In the genomic region with DNA sequence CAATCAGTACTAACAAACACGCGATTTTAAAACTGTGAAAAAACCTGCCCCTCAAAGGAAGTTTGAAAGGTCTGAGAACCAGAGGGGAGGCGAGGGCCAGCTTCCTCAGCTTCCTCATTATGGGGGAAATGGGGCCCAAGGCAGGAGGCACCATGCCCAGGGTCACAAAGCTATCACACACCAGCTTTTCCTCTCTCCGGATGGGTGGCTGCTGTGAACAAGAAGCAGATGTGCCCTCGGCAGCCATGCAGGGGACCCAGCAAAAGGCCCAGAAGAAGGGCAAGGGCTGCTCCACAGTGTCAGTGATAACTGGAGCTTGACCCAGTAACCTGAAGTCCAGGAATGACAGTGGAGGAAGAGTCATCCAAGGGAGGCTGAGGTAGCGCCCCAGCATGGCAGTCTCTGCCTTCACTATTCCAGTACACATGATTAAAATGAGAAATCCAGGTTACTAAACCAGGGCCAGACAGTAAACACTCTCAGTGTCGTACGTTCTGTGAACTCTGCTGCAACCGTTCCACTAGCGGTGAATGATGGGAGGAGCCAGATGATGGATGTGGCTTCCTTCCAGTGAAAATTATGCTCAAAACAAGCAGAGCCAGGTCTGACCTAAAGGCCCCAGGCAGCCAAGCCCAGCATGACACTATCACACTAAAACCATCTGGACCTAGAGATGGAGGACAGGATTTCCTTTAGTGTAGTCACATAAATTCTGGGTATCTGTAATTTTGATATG, we compare ENCODE assay signal across 8 mouse cellular contexts. TPM values are rescaled to one million over a fixed set of nuclear protein-coding genes. Genes with fewer than 3 reads are reported as not detected.
DNase-seq lines count a peak whose midpoint lies in the region; ATAC-seq lines count a peak whose summit lies in the region.

No protein-coding gene starts in this region.

- H3K27me3 ChIP-seq in heart, embryonic 12.5 days (replicated peaks), result no peaks in the 10 kb centered on the region
- no peaks in the 10 kb centered on the region for H3K27me3 ChIP-seq in heart, embryonic 11.5 days (ENCODE audit: control insufficient read depth, insufficient read depth, low read length)
- H3K27me3 ChIP-seq in heart, embryonic 16.5 days (ENCODE audit: control insufficient read depth, insufficient read depth, low read length), result no peaks in the 10 kb centered on the region
- H3K27me3 ChIP-seq in limb, embryonic 13.5 days, result no peaks in the 10 kb centered on the region
- no peaks in the 10 kb centered on the region for H3K27me3 ChIP-seq in neural tube, embryonic 12.5 days (replicated peaks)

- DNase-seq in MN1 (ENCODE audit: low spot score), result no peak
- no peak for DNase-seq in ovary, postnatal 10 days (ENCODE audit: low spot score)

- 0 out of 2 replicates have a peak, but pooled peaks have one; percentile 15 for ATAC-seq in heart, embryonic 12.5 days (ENCODE audit: insufficient number of reproducible peaks, low FRiP score)
- ATAC-seq in heart, embryonic 11.5 days (replicated peaks; ENCODE audit: insufficient number of reproducible peaks, low FRiP score, low TSS enrichment), result no peak
- ATAC-seq in activated CD4-positive, CD25-positive, alpha-beta regulatory T cell, adult 4 months, result peak; percentile 32
- peak; percentile 34; the same call in 1 of the 2 replicates for ATAC-seq in heart, embryonic 16.5 days (replicated peaks; ENCODE audit: extremely low read depth, insufficient read depth, low FRiP score)
- ATAC-seq in limb, embryonic 13.5 days (ENCODE audit: low FRiP score, low read depth), result 0 out of 2 replicates have a peak, but pooled peaks have one; percentile 44
- 0 out of 2 replicates have a peak, but pooled peaks have one; percentile 13 for ATAC-seq in neural tube, embryonic 12.5 days (ENCODE audit: low FRiP score, low read depth)

- 0 out of 2 replicates have a peak overlapping the region, but pooled peaks have one; percentile 17 for H3K27ac ChIP-seq in heart, embryonic 12.5 days (ENCODE audit: poor library complexity, severe bottlenecking)
- no peak overlapping the region for H3K27ac ChIP-seq in heart, embryonic 11.5 days (ENCODE audit: low read depth, low read length)
- H3K27ac ChIP-seq in heart, embryonic 16.5 days (ENCODE audit: low read length), result peak overlapping the region; percentile 73
- peak overlapping the region; percentile 39; the same call in 1 of the 2 replicates for H3K27ac ChIP-seq in limb, embryonic 13.5 days
- H3K27ac ChIP-seq in neural tube, embryonic 12.5 days, result no peak overlapping the region

- H3K4me1 ChIP-seq in heart, embryonic 12.5 days (replicated peaks), result peaks cover 44% of the 10 kb centered on the region
- peaks cover 17% of the 10 kb centered on the region for H3K4me1 ChIP-seq in heart, embryonic 11.5 days (ENCODE audit: control insufficient read depth, insufficient read depth, low read length)
- peaks cover 22% of the 10 kb centered on the region for H3K4me1 ChIP-seq in heart, embryonic 16.5 days (ENCODE audit: control insufficient read depth, insufficient read depth, low read length)
- peaks cover 30% of the 10 kb centered on the region for H3K4me1 ChIP-seq in limb, embryonic 13.5 days
- peaks cover 24% of the 10 kb centered on the region for H3K4me1 ChIP-seq in neural tube, embryonic 12.5 days

- no peaks in the 10 kb centered on the region for H3K36me3 ChIP-seq in heart, embryonic 12.5 days
- H3K36me3 ChIP-seq in heart, embryonic 11.5 days (ENCODE audit: control insufficient read depth, insufficient read depth, low read length), result no peaks in the 10 kb centered on the region; the same call in 1 of the 2 replicates
- H3K36me3 ChIP-seq in heart, embryonic 16.5 days (ENCODE audit: control insufficient read depth, insufficient read depth), result no peaks in the 10 kb centered on the region; the same call in 1 of the 2 replicates
- H3K36me3 ChIP-seq in limb, embryonic 13.5 days, result peaks cover 8% of the 10 kb centered on the region; the same call in 1 of the 2 replicates
- H3K36me3 ChIP-seq in neural tube, embryonic 12.5 days, result no peaks in the 10 kb centered on the region; the same call in 1 of the 2 replicates

- H3K9ac ChIP-seq in heart, embryonic 12.5 days, result no peak overlapping the region
- H3K9ac ChIP-seq in heart, embryonic 11.5 days (ENCODE audit: low read depth, low read length), result no peak overlapping the region
- H3K9ac ChIP-seq in heart, embryonic 16.5 days (ENCODE audit: low read length), result no peak overlapping the region
- H3K9ac ChIP-seq in limb, embryonic 13.5 days, result no peak overlapping the region
- H3K9ac ChIP-seq in neural tube, embryonic 12.5 days, result no peak overlapping the region

- H3K4me3 ChIP-seq in heart, embryonic 12.5 days, result no peak overlapping the region
- no peak overlapping the region for H3K4me3 ChIP-seq in heart, embryonic 11.5 days (ENCODE audit: low read depth, low read length)
- H3K4me3 ChIP-seq in heart, embryonic 16.5 days (ENCODE audit: low read length), result no peak overlapping the region
- H3K4me3 ChIP-seq in limb, embryonic 13.5 days, result no peak overlapping the region
- H3K4me3 ChIP-seq in neural tube, embryonic 12.5 days, result no peak overlapping the region

- WGBS in heart, embryonic 12.5 days, result 44% methylated on average over 10 of the region's 10 CpGs
- 54% methylated on average over 10 of the region's 10 CpGs for WGBS in heart, embryonic 11.5 days (ENCODE audit: insufficient replicate concordance)
- 46% methylated on average over 10 of the region's 10 CpGs for WGBS in heart, embryonic 16.5 days
- WGBS in limb, embryonic 13.5 days, result 30% methylated on average over 10 of the region's 10 CpGs
- WGBS in neural tube, embryonic 12.5 days, result 51% methylated on average over 10 of the region's 10 CpGs

- H3K4me2 ChIP-seq in heart, embryonic 12.5 days, result no peak overlapping the region
- H3K4me2 ChIP-seq in heart, embryonic 11.5 days, result no peak overlapping the region
- H3K4me2 ChIP-seq in heart, embryonic 16.5 days (ENCODE audit: low read depth, low read length), result peak overlapping the region; percentile 14; the same call in 1 of the 2 replicates
- no peak overlapping the region for H3K4me2 ChIP-seq in limb, embryonic 13.5 days (replicated peaks)
- H3K4me2 ChIP-seq in neural tube, embryonic 12.5 days (replicated peaks), result no peak overlapping the region

- H3K9me3 ChIP-seq in heart, embryonic 12.5 days (replicated peaks), result no peaks in the 10 kb centered on the region
- no peaks in the 10 kb centered on the region for H3K9me3 ChIP-seq in heart, embryonic 11.5 days (replicated peaks; ENCODE audit: control insufficient read depth, low read length)
- no peaks in the 10 kb centered on the region for H3K9me3 ChIP-seq in heart, embryonic 16.5 days (replicated peaks; ENCODE audit: control insufficient read depth, low read length)
- no peaks in the 10 kb centered on the region for H3K9me3 ChIP-seq in limb, embryonic 13.5 days
- H3K9me3 ChIP-seq in neural tube, embryonic 12.5 days, result no peaks in the 10 kb centered on the region

RNA-seq across cellular contexts. Expression of gene Sh2d4b, which starts 31.5 kb away (rescaled TPM):
- polyA plus RNA-seq in heart, embryonic 12.5 days (2016; fragmentation: Nextera tagmentation; extraction: Ambion mirVana), result 0.50 and 0.82 TPM in 2 replicates
- polyA plus RNA-seq in heart, embryonic 11.5 days (2014; fragmentation: Nextera tagmentation; extraction: Ambion mirVana), result 0.56 and 0.89 TPM in 2 replicates
- polyA plus RNA-seq in activated CD4-positive, CD25-positive, alpha-beta regulatory T cell, adult 4 months (2017; shearing (Covaris generic)), result not detected
- 2.5 and 4.3 TPM in 2 replicates for polyA plus RNA-seq in heart, embryonic 16.5 days (2015; fragmentation: Nextera tagmentation; extraction: Ambion mirVana)
- polyA plus RNA-seq in limb, embryonic 13.5 days (2015; fragmentation: Nextera tagmentation; extraction: Ambion mirVana), result 0.34 and 0.67 TPM in 2 replicates
- polyA plus RNA-seq in neural tube, embryonic 12.5 days (2016; fragmentation: Nextera tagmentation; extraction: Ambion mirVana), result 1.5 and 1.7 TPM in 2 replicates

RNA-seq across cellular contexts. Expression of gene Tspan14, which starts 42.1 kb away (rescaled TPM):
- 43.2 and 46.7 TPM in 2 replicates for polyA plus RNA-seq in heart, embryonic 12.5 days (2016; fragmentation: Nextera tagmentation; extraction: Ambion mirVana)
- 43.5 and 54.0 TPM in 2 replicates for polyA plus RNA-seq in heart, embryonic 11.5 days (2014; fragmentation: Nextera tagmentation; extraction: Ambion mirVana)
- polyA plus RNA-seq in activated CD4-positive, CD25-positive, alpha-beta regulatory T cell, adult 4 months (2017; shearing (Covaris generic)), result 10 to 100 TPM; 56.8 to 58.3 TPM
- 44.4 and 46.1 TPM in 2 replicates for polyA plus RNA-seq in heart, embryonic 16.5 days (2015; fragmentation: Nextera tagmentation; extraction: Ambion mirVana)
- 68.4 and 68.7 TPM in 2 replicates for polyA plus RNA-seq in limb, embryonic 13.5 days (2015; fragmentation: Nextera tagmentation; extraction: Ambion mirVana)
- 99.6 and 99.7 TPM in 2 replicates for polyA plus RNA-seq in neural tube, embryonic 12.5 days (2016; fragmentation: Nextera tagmentation; extraction: Ambion mirVana)

Comparison
In these comparisons a context has a peak if more than half of its experiments do, and no peak if none do; other contexts are left out.
1. H3K27ac ChIP-seq: peak in heart, embryonic 12.5 days (single experiment), heart, embryonic 16.5 days (single experiment) and limb, embryonic 13.5 days (single experiment); none in heart, embryonic 11.5 days (single experiment) and neural tube, embryonic 12.5 days (single experiment).